Mouse (Mus musculus): Measurements from ENCODE around the gene Spats2. TPM values are rescaled to one million over a fixed set of nuclear protein-coding genes. Genes with fewer than 3 reads are reported as not detected.
"Not testable (repeated sequence)": the region's sequence is repeated elsewhere in the genome, so short reads cannot be mapped to it uniquely, and the experiment has no call there.

Spats2 gene
- total RNA-seq, 2 experiments from 2014 or later: not detected

DNA sequence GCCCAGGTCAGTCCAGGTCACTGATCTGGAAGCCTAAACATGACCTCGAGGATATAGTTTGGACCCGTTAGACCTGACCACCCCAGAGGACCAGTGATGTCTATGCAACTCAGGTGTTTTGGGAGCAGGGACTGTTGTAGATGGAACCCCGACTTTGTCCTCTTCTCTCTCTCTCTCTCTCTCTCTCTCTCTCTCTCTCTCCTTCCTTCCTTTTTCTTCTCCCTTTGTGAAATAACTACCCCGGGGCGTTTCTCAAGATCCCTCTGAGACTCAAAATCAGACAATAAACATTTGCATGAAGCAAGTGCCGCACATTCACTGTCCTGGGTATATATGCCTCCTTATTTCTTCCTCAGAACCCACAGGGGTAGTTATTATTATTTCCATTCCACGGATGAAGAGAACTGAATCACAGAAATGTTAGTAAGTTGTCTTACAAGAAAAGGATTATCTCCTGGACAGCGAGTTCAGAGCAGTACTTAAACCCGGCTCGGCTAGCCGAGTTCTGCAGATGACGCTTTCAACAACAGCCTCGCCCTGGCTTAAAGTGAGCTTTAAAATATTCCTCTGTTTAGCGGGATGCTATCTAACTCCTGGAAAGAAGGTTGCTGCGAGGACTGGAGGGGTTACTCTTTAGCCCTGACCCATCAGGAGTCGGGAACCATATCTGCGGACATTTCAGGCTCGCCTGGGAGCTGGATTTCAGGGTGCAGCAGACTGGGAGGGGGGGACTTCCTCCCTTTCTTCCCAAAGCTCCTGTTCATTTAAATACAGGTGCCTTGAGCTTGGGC is 97.3 kb downstream of the Spats2 start:
- ATAC-seq (ENCODE audit: poor library complexity, severe bottlenecking): no peak

DNA sequence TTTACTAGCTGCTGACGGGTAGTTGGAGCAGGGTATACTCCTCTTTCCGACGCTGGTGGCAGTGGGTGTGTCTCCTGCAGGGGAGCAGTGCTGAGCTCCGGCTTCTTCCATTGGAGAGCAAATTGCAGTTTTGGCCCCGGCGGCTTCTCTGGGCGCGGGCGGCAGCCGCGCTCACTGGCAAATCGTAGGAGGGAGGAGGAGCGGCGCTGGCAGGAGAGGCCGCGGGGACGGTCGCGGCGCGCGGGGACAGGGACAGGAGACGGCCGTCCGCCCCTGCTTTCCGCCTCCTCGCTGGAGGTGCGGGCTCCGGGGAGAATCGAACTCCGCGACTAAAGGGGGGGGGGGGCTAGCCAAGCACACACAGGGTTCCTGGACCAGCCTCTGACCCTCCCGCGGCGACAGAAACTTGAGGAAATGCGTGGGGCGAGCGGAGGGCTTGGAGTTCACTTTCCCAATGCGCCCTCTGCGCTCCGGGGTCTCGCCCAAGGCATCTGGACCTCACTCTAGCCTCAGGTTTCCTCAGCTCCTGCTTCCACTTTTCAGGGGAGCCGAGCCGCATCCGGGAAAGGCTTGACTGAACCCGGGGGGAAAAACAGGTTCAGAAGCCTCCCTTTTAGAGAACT is 98.0 kb downstream of the Spats2 start:
- no peak for ATAC-seq (ENCODE audit: poor library complexity, severe bottlenecking)

GRCm38 (mm10) chr15:99224208-99224911 is 98.6 kb downstream of the Spats2 start, which contains the start of gene Kcnh3:
Gene Kcnh3, plus strand, starts transcription at chr15:99224861.
- ATAC-seq (ENCODE audit: poor library complexity, severe bottlenecking): peak; percentile 45

GRCm38 (mm10) chr15:99225081-99225810 is 99.5 kb downstream of the Spats2 start:
- ATAC-seq (ENCODE audit: poor library complexity, severe bottlenecking): no peak

- ATAC-seq (ENCODE audit: poor library complexity, severe bottlenecking): no peak
These were observed 100.4 kb downstream of the Spats2 start for GRCm38 (mm10) chr15:99226090-99226489.

DNA sequence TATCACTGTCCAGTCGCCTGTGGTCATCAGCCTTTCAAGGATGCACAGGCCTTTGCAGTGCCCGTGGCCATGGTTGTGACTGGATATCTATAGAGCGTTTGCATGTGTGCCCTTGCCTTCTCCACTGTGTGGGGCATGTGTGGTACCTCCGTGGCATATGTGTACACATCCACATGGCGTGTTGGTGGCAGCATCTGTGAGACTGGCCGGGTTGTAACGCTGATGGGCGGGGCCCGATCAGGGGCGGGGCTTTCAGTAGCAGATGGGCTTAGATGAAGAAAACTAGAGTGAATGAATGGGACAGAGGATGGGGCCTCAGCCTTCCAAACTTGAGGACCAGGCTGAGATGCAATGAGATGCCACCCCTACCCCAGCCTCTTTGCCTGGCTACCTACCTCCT is 106.3 kb downstream of the Spats2 start:
- ATAC-seq (ENCODE audit: poor library complexity, severe bottlenecking): no peak

DNA sequence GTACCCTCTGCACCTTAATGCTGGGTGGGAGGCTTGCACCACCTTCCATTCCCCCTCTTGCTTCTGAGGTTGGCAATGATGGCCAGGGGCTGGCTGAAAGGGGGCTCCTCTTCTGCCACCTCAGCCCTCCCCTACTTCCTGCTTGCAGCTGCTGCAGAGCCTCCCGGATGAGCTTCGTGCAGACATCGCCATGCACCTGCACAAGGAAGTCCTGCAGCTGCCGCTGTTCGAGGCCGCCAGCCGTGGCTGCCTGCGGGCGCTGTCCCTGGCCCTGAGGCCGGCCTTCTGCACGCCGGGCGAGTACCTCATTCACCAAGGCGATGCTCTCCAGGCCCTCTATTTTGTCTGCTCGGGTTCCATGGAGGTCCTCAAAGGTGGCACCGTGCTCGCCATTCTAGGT is 108.0 kb downstream of the Spats2 start:
- ATAC-seq (ENCODE audit: poor library complexity, severe bottlenecking): no peak

- ATAC-seq (ENCODE audit: poor library complexity, severe bottlenecking): no peak
These were observed 108.8 kb downstream of the Spats2 start for GRCm38 (mm10) chr15:99234326-99235010.

- no peak for ATAC-seq (ENCODE audit: poor library complexity, severe bottlenecking)
These were observed 112.3 kb downstream of the Spats2 start for GRCm38 (mm10) chr15:99238006-99238405.

DNA sequence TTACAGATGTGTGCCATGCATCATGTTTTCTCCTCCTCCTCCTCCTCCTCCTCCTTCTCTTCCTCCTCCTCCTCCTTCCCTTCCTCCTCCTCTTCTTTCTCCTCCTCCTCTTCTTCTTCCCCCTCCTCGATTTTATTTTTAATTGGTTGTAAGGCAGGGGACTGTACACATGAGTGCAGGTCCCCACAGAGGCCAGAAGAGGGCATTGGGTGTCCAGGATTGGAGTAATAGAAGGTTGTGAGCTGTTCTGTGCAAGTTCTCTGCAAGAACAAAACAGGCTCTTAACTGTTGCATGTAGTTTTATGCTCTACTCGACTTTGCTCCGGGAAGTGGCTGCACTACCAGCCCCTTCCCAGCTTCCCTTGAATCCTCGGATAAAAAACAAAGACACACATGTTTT is 114.4 kb downstream of the Spats2 start:
- no peak for ATAC-seq (ENCODE audit: poor library complexity, severe bottlenecking)

- ATAC-seq (ENCODE audit: poor library complexity, severe bottlenecking): no peak
These were observed 115.5 kb downstream of the Spats2 start for GRCm38 (mm10) chr15:99241249-99241648.

DNA sequence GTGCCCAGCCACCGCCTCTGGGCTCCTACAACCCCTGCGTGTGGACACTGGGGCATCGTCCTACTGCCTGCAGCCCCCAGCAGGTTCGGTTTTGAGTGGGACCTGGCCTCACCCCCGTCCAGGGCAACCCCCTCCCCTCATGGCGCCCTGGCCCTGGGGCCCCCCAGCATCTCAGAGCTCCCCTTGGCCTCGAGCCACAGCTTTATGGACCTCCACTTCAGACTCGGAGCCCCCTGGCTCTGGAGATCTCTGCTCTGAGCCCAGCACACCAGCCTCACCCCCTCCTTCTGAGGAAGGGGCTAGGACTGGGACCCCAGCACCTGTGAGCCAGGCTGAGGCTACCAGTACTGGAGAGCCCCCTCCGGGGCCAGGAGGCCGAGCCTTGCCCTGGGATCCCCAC is 116.3 kb downstream of the Spats2 start:
- no peak for ATAC-seq (ENCODE audit: poor library complexity, severe bottlenecking)

DNA sequence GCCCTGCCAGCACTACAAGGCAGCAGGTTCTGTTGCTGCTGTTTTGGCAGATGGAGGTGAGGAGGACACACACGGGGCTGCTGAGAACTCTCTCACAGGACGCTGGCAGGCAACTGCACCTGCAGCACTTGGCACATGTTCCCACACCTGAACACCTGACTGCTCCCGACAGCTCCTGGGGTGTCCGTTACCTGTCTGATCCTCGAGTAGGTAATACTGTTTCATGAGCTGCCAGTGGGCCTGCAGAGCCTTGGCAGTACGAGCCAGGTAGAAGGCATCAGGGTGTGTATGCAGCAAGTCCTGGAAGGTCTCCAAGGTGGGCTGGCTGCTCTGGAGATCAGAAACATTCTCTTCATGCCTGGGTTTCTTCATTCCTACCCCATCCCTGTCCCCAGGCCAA is 121.0 kb downstream of the Spats2 start:
- ATAC-seq (ENCODE audit: poor library complexity, severe bottlenecking): not testable (repeated sequence)

GRCm38 (mm10) chr15:99248972-99249371 is 123.3 kb downstream of the Spats2 start:
- ATAC-seq (ENCODE audit: poor library complexity, severe bottlenecking): no peak

GRCm38 (mm10) chr15:99249938-99250337 is 124.2 kb downstream of the Spats2 start:
- ATAC-seq (ENCODE audit: poor library complexity, severe bottlenecking): no peak

- ATAC-seq (ENCODE audit: poor library complexity, severe bottlenecking): peak; percentile 8; the same call in 1 of the 2 replicates
These were observed 125.4 kb downstream of the Spats2 start for GRCm38 (mm10) chr15:99251111-99251510.

- peak; percentile 96 for ATAC-seq (ENCODE audit: poor library complexity, severe bottlenecking)
These were observed 126.1 kb downstream of the Spats2 start, which contains the start of gene Mcrs1 for GRCm38 (mm10) chr15:99251626-99252380. Gene Mcrs1, minus strand, starts transcription at chr15:99251961.

DNA sequence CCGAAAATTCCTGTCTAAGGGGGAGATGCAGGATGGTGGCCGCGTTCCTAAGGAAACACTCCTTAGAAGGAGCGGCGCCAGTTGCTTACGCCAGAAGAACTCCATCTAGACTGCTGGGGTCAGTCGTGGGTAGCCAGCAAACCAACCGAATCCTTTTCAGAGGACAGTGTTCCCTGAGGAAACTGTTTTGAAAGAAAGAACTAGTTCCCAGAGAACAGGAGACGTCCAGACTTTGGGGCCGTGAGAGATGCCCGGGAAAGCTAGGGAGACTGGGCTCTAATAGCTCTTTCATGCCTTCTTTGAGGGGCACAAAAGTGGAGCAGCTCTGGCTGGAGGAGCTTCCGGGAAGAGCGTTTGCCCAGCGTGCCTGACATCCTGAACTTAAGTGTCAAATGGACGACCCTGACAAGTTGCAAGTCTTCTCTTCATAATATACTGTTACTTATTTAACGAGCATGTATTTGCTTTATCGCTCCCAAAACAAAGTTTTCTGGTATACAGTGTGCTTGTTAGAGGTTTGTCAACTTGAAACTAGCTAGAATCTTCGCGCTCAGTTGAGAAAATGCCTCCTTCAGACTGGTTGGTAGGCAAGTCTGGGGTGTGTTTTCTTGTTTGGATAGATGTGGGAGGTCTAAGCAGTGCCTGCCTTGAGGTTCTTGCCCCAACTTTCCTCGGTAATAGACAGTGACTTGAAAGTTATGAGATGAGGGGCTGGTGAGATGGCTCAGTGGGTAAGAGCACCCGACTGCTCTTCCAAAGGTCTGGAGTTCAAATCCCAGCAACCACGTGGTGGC is 126.9 kb downstream of the Spats2 start:
- ATAC-seq (ENCODE audit: poor library complexity, severe bottlenecking): peak; percentile 16; the same call in 1 of the 2 replicates

GRCm38 (mm10) chr15:99253175-99253479 is 127.4 kb downstream of the Spats2 start:
- not testable (repeated sequence) for ATAC-seq (ENCODE audit: poor library complexity, severe bottlenecking)
